Mouse (Mus musculus): ENCODE results near the gene Rps6ka5. TPM values are rescaled to one million over a fixed set of nuclear protein-coding genes. Genes with fewer than 3 reads are reported as not detected.

Rps6ka5 gene
- polyA plus RNA-seq, 1 experiment from 2014 or later, result 4.0 TPM

GRCm38 (mm10) chr12:100757427-100757826 lies 30.6 kb upstream of the Rps6ka5 start:
- Histone ChIP-seq H3K4me3 (ENCODE audit: low read length) (no peak overlapping the region), H3K27me3 (ENCODE audit: insufficient read depth, low read length) (no peaks in the 10 kb centered on the region), H3K9me3 (ENCODE audit: low read length) (no peaks in the 10 kb centered on the region), H3K27ac (ENCODE audit: low read length) (no peak overlapping the region), H3K4me1 (ENCODE audit: insufficient read depth, low read length) (0 out of 2 replicates have a peak, but pooled peaks cover 3% of the 10 kb centered on the region), H3K36me3 (ENCODE audit: insufficient read depth, low read length) (no peaks in the 10 kb centered on the region), H3K9ac (replicated peaks; ENCODE audit: low read length) (no peak overlapping the region), H3K4me2 (replicated peaks; ENCODE audit: low read depth, low read length) (no peak overlapping the region)
- WGBS, result 65% methylated on average over 4 of the region's 4 CpGs
- no peak for ATAC-seq (ENCODE audit: low FRiP score, low TSS enrichment)

GRCm38 (mm10) chr12:100753716-100754115 lies 26.9 kb upstream of the Rps6ka5 start:
- H3K4me3 ChIP-seq (ENCODE audit: low read length), result no peak overlapping the region
- ATAC-seq (ENCODE audit: low FRiP score, low TSS enrichment), result no peak
- no peaks in the 10 kb centered on the region for H3K36me3 ChIP-seq (ENCODE audit: insufficient read depth, low read length)
- H3K4me1 ChIP-seq (ENCODE audit: insufficient read depth, low read length), result 0 out of 2 replicates have a peak, but pooled peaks cover 3% of the 10 kb centered on the region
- no peaks in the 10 kb centered on the region for H3K9me3 ChIP-seq (ENCODE audit: low read length)
- no peak overlapping the region for H3K27ac ChIP-seq (ENCODE audit: low read length)
- no peak overlapping the region for H3K4me2 ChIP-seq (replicated peaks; ENCODE audit: low read depth, low read length)
- no peaks in the 10 kb centered on the region for H3K27me3 ChIP-seq (ENCODE audit: insufficient read depth, low read length)
- WGBS, result 48% methylated on average over 1 of the region's 1 CpGs
- H3K9ac ChIP-seq (replicated peaks; ENCODE audit: low read length), result no peak overlapping the region

GRCm38 (mm10) chr12:100752977-100753376 lies 26.2 kb upstream of the Rps6ka5 start:
- Histone ChIP-seq H3K9me3 (ENCODE audit: low read length) (no peaks in the 10 kb centered on the region), H3K4me3 (ENCODE audit: low read length) (no peak overlapping the region), H3K27me3 (ENCODE audit: insufficient read depth, low read length) (no peaks in the 10 kb centered on the region), H3K27ac (ENCODE audit: low read length) (no peak overlapping the region), H3K36me3 (ENCODE audit: insufficient read depth, low read length) (no peaks in the 10 kb centered on the region), H3K4me1 (ENCODE audit: insufficient read depth, low read length) (0 out of 2 replicates have a peak, but pooled peaks cover 3% of the 10 kb centered on the region), H3K9ac (replicated peaks; ENCODE audit: low read length) (no peak overlapping the region), H3K4me2 (replicated peaks; ENCODE audit: low read depth, low read length) (no peak overlapping the region)
- WGBS, result 65% methylated on average over 1 of the region's 1 CpGs
- ATAC-seq (ENCODE audit: low FRiP score, low TSS enrichment), result no peak

- WGBS, result 59% methylated on average over 2 of the region's 2 CpGs
- Histone ChIP-seq H3K9ac (replicated peaks; ENCODE audit: low read length) (no peak overlapping the region), H3K4me3 (ENCODE audit: low read length) (no peak overlapping the region), H3K36me3 (ENCODE audit: insufficient read depth, low read length) (no peaks in the 10 kb centered on the region), H3K4me2 (replicated peaks; ENCODE audit: low read depth, low read length) (no peak overlapping the region), H3K27ac (ENCODE audit: low read length) (no peak overlapping the region), H3K27me3 (ENCODE audit: insufficient read depth, low read length) (no peaks in the 10 kb centered on the region), H3K9me3 (ENCODE audit: low read length) (no peaks in the 10 kb centered on the region), H3K4me1 (ENCODE audit: insufficient read depth, low read length) (no peaks in the 10 kb centered on the region)
- no peak for ATAC-seq (ENCODE audit: low FRiP score, low TSS enrichment)
These were observed 15.7 kb upstream of the Rps6ka5 start for GRCm38 (mm10) chr12:100742468-100742867.

- 95% methylated on average over 5 of the region's 5 CpGs for WGBS
- H3K4me1 ChIP-seq (ENCODE audit: insufficient read depth, low read length), result no peaks in the 10 kb centered on the region
- no peaks in the 10 kb centered on the region for H3K27me3 ChIP-seq (ENCODE audit: insufficient read depth, low read length)
- H3K27ac ChIP-seq (ENCODE audit: low read length), result no peak overlapping the region
- ATAC-seq (ENCODE audit: low FRiP score, low TSS enrichment), result no peak
- H3K4me2 ChIP-seq (replicated peaks; ENCODE audit: low read depth, low read length), result no peak overlapping the region
- H3K9ac ChIP-seq (replicated peaks; ENCODE audit: low read length), result no peak overlapping the region
- H3K36me3 ChIP-seq (ENCODE audit: insufficient read depth, low read length), result no peaks in the 10 kb centered on the region
- H3K9me3 ChIP-seq (ENCODE audit: low read length), result no peaks in the 10 kb centered on the region
- no peak overlapping the region for H3K4me3 ChIP-seq (ENCODE audit: low read length)
These were observed 13.5 kb upstream of the Rps6ka5 start for GRCm38 (mm10) chr12:100740313-100740712.

- no peak for ATAC-seq (ENCODE audit: low FRiP score, low TSS enrichment)
- no peaks in the 10 kb centered on the region for H3K36me3 ChIP-seq (ENCODE audit: insufficient read depth, low read length)
- H3K27me3 ChIP-seq (ENCODE audit: insufficient read depth, low read length), result no peaks in the 10 kb centered on the region
- H3K4me1 ChIP-seq (ENCODE audit: insufficient read depth, low read length), result no peaks in the 10 kb centered on the region
- no peak overlapping the region for H3K27ac ChIP-seq (ENCODE audit: low read length)
- no peak overlapping the region for H3K4me3 ChIP-seq (ENCODE audit: low read length)
- H3K9me3 ChIP-seq (ENCODE audit: low read length), result no peaks in the 10 kb centered on the region
- no peak overlapping the region for H3K4me2 ChIP-seq (replicated peaks; ENCODE audit: low read depth, low read length)
- H3K9ac ChIP-seq (replicated peaks; ENCODE audit: low read length), result no peak overlapping the region
- WGBS, result 77% methylated on average over 4 of the region's 4 CpGs
These were observed 12.3 kb upstream of the Rps6ka5 start for GRCm38 (mm10) chr12:100739011-100739570.

- 77% methylated on average over 3 of the region's 3 CpGs for WGBS
- H3K27me3 ChIP-seq (ENCODE audit: insufficient read depth, low read length), result no peaks in the 10 kb centered on the region
- no peak for ATAC-seq (ENCODE audit: low FRiP score, low TSS enrichment)
These were observed 11.7 kb upstream of the Rps6ka5 start for GRCm38 (mm10) chr12:100738498-100738897.

GRCm38 (mm10) chr12:100735581-100735980 lies 8.8 kb upstream of the Rps6ka5 start:
- H3K4me1 ChIP-seq (ENCODE audit: insufficient read depth, low read length), result no peaks in the 10 kb centered on the region
- H3K27ac ChIP-seq (ENCODE audit: low read length), result no peak overlapping the region
- no peak overlapping the region for H3K4me3 ChIP-seq (ENCODE audit: low read length)
- ATAC-seq (ENCODE audit: low FRiP score, low TSS enrichment), result no peak
- H3K9me3 ChIP-seq (ENCODE audit: low read length), result no peaks in the 10 kb centered on the region
- H3K27me3 ChIP-seq (ENCODE audit: insufficient read depth, low read length), result no peaks in the 10 kb centered on the region
- no peak overlapping the region for H3K4me2 ChIP-seq (replicated peaks; ENCODE audit: low read depth, low read length)
- H3K36me3 ChIP-seq (ENCODE audit: insufficient read depth, low read length), result no peaks in the 10 kb centered on the region
- no peak overlapping the region for H3K9ac ChIP-seq (replicated peaks; ENCODE audit: low read length)
- 88% methylated on average over 2 of the region's 2 CpGs for WGBS

More at GRCm38 (mm10) chr12:100738498-100738897, 11.7 kb upstream of the Rps6ka5 start:
- no peak overlapping the region for H3K4me2 ChIP-seq (replicated peaks; ENCODE audit: low read depth, low read length)
- no peaks in the 10 kb centered on the region for H3K9me3 ChIP-seq (ENCODE audit: low read length)
- no peak overlapping the region for H3K9ac ChIP-seq (replicated peaks; ENCODE audit: low read length)
- H3K4me1 ChIP-seq (ENCODE audit: insufficient read depth, low read length), result no peaks in the 10 kb centered on the region
- H3K4me3 ChIP-seq (ENCODE audit: low read length), result no peak overlapping the region
- H3K36me3 ChIP-seq (ENCODE audit: insufficient read depth, low read length), result no peaks in the 10 kb centered on the region
- H3K27ac ChIP-seq (ENCODE audit: low read length), result no peak overlapping the region

GRCm38 (mm10) chr12:100735156-100735555 lies 8.4 kb upstream of the Rps6ka5 start:
- Histone ChIP-seq H3K4me2 (replicated peaks; ENCODE audit: low read depth, low read length) (no peak overlapping the region), H3K4me1 (ENCODE audit: insufficient read depth, low read length) (no peaks in the 10 kb centered on the region), H3K9ac (replicated peaks; ENCODE audit: low read length) (no peak overlapping the region), H3K27me3 (ENCODE audit: insufficient read depth, low read length) (no peaks in the 10 kb centered on the region), H3K27ac (ENCODE audit: low read length) (no peak overlapping the region), H3K36me3 (ENCODE audit: insufficient read depth, low read length) (no peaks in the 10 kb centered on the region), H3K9me3 (ENCODE audit: low read length) (no peaks in the 10 kb centered on the region), H3K4me3 (ENCODE audit: low read length) (no peak overlapping the region)
- no peak for ATAC-seq (ENCODE audit: low FRiP score, low TSS enrichment)
- WGBS, result 75% methylated on average over 5 of the region's 5 CpGs

GRCm38 (mm10) chr12:100728646-100729485 lies 2.1 kb upstream of the Rps6ka5 start:
- H3K9ac ChIP-seq (replicated peaks; ENCODE audit: low read length), result no peak overlapping the region
- peaks cover 2% of the 10 kb centered on the region; the same call in 1 of the 2 replicates for H3K4me1 ChIP-seq (ENCODE audit: insufficient read depth, low read length)
- H3K27me3 ChIP-seq (ENCODE audit: insufficient read depth, low read length), result no peaks in the 10 kb centered on the region
- H3K27ac ChIP-seq (ENCODE audit: low read length), result no peak overlapping the region
- 78% methylated on average over 14 of the region's 14 CpGs for WGBS
- no peak for ATAC-seq (ENCODE audit: low FRiP score, low TSS enrichment)
- H3K9me3 ChIP-seq (ENCODE audit: low read length), result peaks cover 5% of the 10 kb centered on the region; the same call in 1 of the 2 replicates
- no peak overlapping the region for H3K4me3 ChIP-seq (ENCODE audit: low read length)
- no peak overlapping the region for H3K4me2 ChIP-seq (replicated peaks; ENCODE audit: low read depth, low read length)
- H3K36me3 ChIP-seq (ENCODE audit: insufficient read depth, low read length), result no peaks in the 10 kb centered on the region
